Mouse (Mus musculus): ENCODE results near the gene Epb41. TPM values are rescaled to one million over a fixed set of nuclear protein-coding genes. Genes with fewer than 3 reads are reported as not detected.

The Epb41 gene
- polyA plus RNA-seq, 1 experiment from 2014 or later = 208 TPM

DNA sequence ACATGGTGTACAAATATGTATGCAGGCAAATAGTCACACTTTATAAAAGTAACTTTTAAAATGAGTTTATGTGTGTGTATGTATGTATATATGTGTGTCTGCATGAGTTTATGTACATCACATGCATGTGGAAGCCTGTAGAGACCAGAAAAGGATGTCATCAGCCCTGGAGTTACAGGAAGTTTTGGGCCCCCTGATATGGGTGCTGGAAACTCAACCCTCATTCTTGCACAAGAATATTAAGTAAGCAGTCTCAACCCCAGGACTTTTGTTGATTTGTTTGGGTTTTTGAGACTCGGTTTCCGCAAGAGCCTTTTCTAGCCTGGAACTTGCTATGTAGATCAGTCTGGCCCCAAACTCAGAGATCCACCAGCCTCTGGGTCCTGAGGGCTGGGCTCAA, 15.6 kb downstream of the Epb41 start:
- no peak for ATAC-seq (ENCODE audit: low FRiP score)
- Histone ChIP-seq H3K9me3 (ENCODE audit: control insufficient read depth, low read length) (no peaks in the 10 kb centered on the region), H3K27ac (ENCODE audit: low read depth, low read length) (no peak overlapping the region), H3K4me1 (replicated peaks; ENCODE audit: control insufficient read depth, insufficient read depth, low read length) (no peaks in the 10 kb centered on the region), H3K36me3 (ENCODE audit: control insufficient read depth, insufficient read depth, low read length) (no peaks in the 10 kb centered on the region), H3K4me3 (ENCODE audit: low read depth, low read length) (no peak overlapping the region), H3K9ac (ENCODE audit: low read depth, low read length) (no peak overlapping the region), H3K4me2 (replicated peaks; ENCODE audit: low read depth, low read length) (no peak overlapping the region), H3K27me3 (ENCODE audit: control insufficient read depth, insufficient read depth, low read length) (no peaks in the 10 kb centered on the region)
- DNase-seq (ENCODE audit: low spot score) = no peak
- 95% methylated on average over 2 of the region's 2 CpGs for WGBS

DNA sequence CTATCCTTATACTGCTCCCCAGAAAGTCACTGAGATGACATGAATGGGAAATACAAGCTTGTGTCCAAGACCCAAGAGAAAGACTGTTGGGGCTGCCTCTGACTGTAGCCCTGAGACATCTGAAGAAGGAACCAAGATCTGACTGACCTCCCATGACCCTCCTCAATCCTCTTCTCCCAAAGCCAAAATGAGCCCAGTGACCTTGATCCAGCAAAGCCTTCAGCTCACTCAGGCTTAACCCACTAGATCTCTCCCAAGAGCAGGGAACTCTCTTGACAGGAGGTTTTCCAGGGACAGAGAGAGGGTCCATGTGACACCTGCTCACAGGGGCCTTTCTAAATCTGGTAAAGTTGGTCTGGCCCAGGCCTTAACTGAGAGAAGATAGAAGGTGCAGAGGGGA, 17.8 kb downstream of the Epb41 start:
- Histone ChIP-seq H3K36me3 (ENCODE audit: control insufficient read depth, insufficient read depth, low read length) (no peaks in the 10 kb centered on the region), H3K27ac (ENCODE audit: low read depth, low read length) (no peak overlapping the region), H3K9me3 (ENCODE audit: control insufficient read depth, low read length) (no peaks in the 10 kb centered on the region), H3K4me1 (replicated peaks; ENCODE audit: control insufficient read depth, insufficient read depth, low read length) (no peaks in the 10 kb centered on the region), H3K4me3 (ENCODE audit: low read depth, low read length) (no peak overlapping the region), H3K4me2 (replicated peaks; ENCODE audit: low read depth, low read length) (no peak overlapping the region), H3K9ac (ENCODE audit: low read depth, low read length) (no peak overlapping the region), H3K27me3 (ENCODE audit: control insufficient read depth, insufficient read depth, low read length) (no peaks in the 10 kb centered on the region)
- ATAC-seq (ENCODE audit: low FRiP score) (no peak), DNase-seq (ENCODE audit: low spot score) (no peak)

DNA sequence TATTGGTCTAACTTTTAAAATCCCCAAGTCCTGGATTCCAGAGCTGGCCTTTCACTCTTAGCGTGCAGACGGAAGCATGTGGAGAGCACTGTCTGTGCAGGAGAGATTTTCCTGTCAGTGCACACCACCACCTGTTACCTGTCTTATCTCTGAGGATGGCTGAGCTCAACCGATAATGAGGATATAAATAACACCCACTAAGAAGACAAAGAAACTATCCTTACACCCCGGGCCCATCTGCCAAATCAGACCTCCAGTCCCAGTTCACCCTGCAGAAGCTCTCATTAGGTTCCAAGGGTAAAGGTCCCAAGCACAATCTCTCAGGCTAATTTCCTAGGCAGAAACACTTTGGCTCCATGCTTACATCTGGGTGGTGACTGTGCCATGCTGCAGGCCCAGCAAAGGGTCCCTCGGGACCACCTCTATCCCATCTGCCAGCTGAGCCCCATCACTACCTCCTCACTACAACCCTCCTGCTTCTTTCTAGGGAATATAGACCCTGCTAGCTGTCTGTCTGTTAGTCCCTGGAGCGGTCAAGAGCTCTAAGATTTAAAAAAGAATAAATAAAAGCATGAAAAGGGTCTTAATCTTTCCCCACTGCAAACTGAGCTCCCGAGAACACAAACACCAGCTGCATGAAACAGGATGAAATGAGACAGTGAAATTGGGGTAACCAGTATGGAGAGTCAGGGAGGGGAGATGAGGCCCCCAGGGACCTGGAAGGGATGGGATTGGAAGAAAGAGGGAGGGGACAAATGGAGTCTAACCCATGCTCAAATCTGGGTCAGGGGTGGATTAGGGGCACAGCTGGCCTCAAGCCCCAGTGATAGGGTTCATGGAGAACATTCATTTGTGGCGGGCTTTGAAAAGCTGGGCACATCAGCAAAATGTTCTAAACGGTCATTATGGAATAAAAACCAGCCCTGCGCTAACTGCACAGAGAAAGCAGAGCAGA, 23.5 kb downstream of the Epb41 start:
- peak; percentile 70 for DNase-seq (ENCODE audit: low spot score)
- Histone ChIP-seq H3K36me3 (ENCODE audit: control insufficient read depth, insufficient read depth, low read length) (no peaks in the 10 kb centered on the region), H3K4me2 (replicated peaks; ENCODE audit: low read depth, low read length) (no peak overlapping the region), H3K4me1 (replicated peaks; ENCODE audit: control insufficient read depth, insufficient read depth, low read length) (0 out of 2 replicates have a peak, but pooled peaks cover 2% of the 10 kb centered on the region), H3K9me3 (ENCODE audit: control insufficient read depth, low read length) (no peaks in the 10 kb centered on the region), H3K9ac (ENCODE audit: low read depth, low read length) (no peak overlapping the region), H3K27me3 (ENCODE audit: control insufficient read depth, insufficient read depth, low read length) (no peaks in the 10 kb centered on the region; the same call in 1 of the 2 replicates), H3K4me3 (ENCODE audit: low read depth, low read length) (no peak overlapping the region), H3K27ac (ENCODE audit: low read depth, low read length) (peak overlapping the region; percentile 59; the same call in 1 of the 2 replicates)
- WGBS = 68% methylated on average over 10 of the region's 10 CpGs
- ATAC-seq (ENCODE audit: low FRiP score) = peak; percentile 49

DNA sequence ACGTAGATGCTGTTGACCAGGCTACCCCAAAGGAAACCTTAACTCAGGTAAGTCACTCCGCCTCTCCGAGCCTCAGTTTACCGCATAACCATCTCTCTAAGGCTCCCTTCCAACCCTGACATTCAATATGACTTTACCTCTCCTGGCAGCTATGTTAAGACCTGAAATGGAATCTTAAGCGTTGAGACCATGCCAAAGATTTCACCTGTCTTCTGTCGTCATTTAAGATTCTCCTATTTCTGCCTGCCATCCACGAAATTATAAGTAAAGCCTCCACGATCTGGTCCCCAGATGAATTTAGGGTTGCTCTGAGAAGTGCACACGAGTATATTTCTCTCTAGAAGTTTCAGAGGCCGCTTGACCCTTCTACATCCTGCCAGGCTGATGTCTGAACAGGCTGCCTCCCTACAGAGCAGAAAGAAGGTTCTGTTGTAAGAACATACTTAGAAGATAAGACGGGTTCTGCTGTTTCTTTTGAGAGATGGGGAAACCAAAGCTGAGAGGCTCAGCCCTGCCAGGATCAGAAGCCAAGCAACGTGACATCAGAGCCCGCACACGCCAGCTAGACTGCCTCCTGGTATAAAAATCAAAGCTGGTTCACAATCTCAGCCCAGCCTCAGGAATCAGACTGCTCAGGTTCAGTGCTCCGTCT, 25.4 kb downstream of the Epb41 start:
- 8% methylated on average over 14 of the region's 15 CpGs for WGBS
- H3K4me3 ChIP-seq (ENCODE audit: low read depth, low read length) = peak overlapping the region; percentile 20; the same call in 1 of the 2 replicates
- H3K4me1 ChIP-seq (replicated peaks; ENCODE audit: control insufficient read depth, insufficient read depth, low read length) = peaks cover 2% of the 10 kb centered on the region; the same call in 1 of the 2 replicates
- ATAC-seq (ENCODE audit: low FRiP score) (no peak), DNase-seq (ENCODE audit: low spot score) (peak; percentile 40)
- no peaks in the 10 kb centered on the region for H3K36me3 ChIP-seq (ENCODE audit: control insufficient read depth, insufficient read depth, low read length)
- H3K4me2 ChIP-seq (replicated peaks; ENCODE audit: low read depth, low read length) = peak overlapping the region; percentile 45
- no peaks in the 10 kb centered on the region; the same call in 1 of the 2 replicates for H3K27me3 ChIP-seq (ENCODE audit: control insufficient read depth, insufficient read depth, low read length)
- peak overlapping the region; percentile 27; the same call in 1 of the 2 replicates for H3K9ac ChIP-seq (ENCODE audit: low read depth, low read length)
- H3K9me3 ChIP-seq (ENCODE audit: control insufficient read depth, low read length) = no peaks in the 10 kb centered on the region
- peak overlapping the region; percentile 4; the same call in 1 of the 2 replicates for H3K27ac ChIP-seq (ENCODE audit: low read depth, low read length)

DNA sequence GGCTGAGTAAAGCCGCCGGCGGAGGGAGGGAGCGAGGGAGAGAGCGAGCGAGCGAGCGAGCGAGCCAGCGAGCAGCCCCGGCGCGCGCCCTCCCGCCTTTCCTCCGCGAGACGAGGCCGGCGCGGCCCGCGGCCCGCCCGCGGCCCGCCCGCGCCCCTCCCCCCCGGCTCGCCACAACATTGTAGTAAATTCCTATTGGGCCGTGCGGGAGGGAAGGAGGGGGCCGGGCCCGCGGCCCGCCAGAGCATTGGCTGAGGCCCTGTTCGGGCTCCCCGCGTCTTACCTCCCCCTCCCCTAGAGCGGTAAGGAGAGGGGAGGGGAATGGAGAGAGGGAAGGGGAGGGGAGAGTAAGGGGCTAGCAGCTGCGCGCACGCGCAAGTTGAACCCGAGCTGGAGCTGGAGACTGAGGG, 26.1 kb downstream of the Epb41 start:
- WGBS = 3% methylated on average over 14 of the region's 46 CpGs
- H3K9me3 ChIP-seq (ENCODE audit: control insufficient read depth, low read length) = no peaks in the 10 kb centered on the region
- H3K36me3 ChIP-seq (ENCODE audit: control insufficient read depth, insufficient read depth, low read length) = no peaks in the 10 kb centered on the region
- DNase-seq (ENCODE audit: low spot score) (peak; percentile 94), ATAC-seq (ENCODE audit: low FRiP score) (peak; percentile 97)
- peak overlapping the region; percentile 55 for H3K4me2 ChIP-seq (replicated peaks; ENCODE audit: low read depth, low read length)
- peak overlapping the region; percentile 98 for H3K4me3 ChIP-seq (ENCODE audit: low read depth, low read length)
- H3K27ac ChIP-seq (ENCODE audit: low read depth, low read length) = peak overlapping the region; percentile 99
- peaks cover 2% of the 10 kb centered on the region; the same call in 1 of the 2 replicates for H3K4me1 ChIP-seq (replicated peaks; ENCODE audit: control insufficient read depth, insufficient read depth, low read length)
- peak overlapping the region; percentile 99 for H3K9ac ChIP-seq (ENCODE audit: low read depth, low read length)
- no peaks in the 10 kb centered on the region; the same call in 1 of the 2 replicates for H3K27me3 ChIP-seq (ENCODE audit: control insufficient read depth, insufficient read depth, low read length)

DNA sequence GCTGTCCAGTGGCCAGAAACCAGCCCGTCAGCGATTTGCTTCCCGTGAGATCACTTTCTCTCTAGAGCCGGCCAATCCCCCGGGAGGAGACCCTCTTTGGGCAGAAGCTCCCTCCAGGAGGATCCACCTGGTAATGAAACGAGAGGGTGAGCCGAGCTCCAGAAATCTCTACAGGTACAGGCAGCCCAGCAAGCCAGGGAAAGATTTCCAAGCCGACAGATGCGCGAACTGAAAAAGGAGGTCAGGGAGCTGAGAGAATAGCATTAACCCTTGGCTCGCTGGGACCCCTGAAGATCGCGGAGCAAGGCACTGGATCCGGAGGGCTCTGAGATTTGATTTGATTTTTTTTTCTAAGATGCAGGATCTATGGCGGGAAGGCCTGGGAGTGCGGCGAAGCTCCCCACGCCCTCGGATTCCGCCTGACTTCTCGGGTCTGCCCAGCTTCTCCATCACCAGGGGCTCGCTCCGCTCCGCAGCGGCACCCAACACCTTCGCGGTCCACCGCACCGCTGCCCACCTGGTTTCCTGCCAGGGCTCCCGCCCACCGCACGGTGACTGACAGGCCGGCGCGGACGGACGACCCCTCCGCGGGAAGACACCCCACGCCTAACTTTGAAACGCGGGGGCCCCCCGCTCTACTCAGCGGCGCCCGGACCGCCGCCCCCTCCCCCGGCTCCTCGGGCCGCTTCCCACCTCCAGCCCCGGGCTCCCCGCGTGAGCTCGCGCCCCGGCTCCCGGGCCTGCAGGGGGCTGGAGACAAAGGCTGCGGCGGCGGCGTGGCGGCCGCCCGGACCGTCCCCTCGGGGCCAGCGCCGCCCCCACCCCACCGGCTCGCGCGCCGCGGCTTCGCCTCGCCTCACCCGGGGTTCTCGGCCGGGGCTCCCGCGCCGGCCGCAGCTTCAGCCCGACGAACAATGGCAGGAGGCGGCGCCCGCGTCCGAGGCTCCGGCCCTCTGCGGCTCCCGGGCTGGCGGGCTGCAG, 26.8 kb downstream of the Epb41 start:
- Histone ChIP-seq H3K4me2 (replicated peaks; ENCODE audit: low read depth, low read length) (peak overlapping the region; percentile 55), H3K4me3 (ENCODE audit: low read depth, low read length) (peak overlapping the region; percentile 98), H3K4me1 (replicated peaks; ENCODE audit: control insufficient read depth, insufficient read depth, low read length) (peaks cover 2% of the 10 kb centered on the region; the same call in 1 of the 2 replicates), H3K27me3 (ENCODE audit: control insufficient read depth, insufficient read depth, low read length) (no peaks in the 10 kb centered on the region; the same call in 1 of the 2 replicates), H3K36me3 (ENCODE audit: control insufficient read depth, insufficient read depth, low read length) (no peaks in the 10 kb centered on the region), H3K9ac (ENCODE audit: low read depth, low read length) (peak overlapping the region; percentile 99), H3K27ac (ENCODE audit: low read depth, low read length) (peak overlapping the region; percentile 99), H3K9me3 (ENCODE audit: control insufficient read depth, low read length) (no peaks in the 10 kb centered on the region)
- 2% methylated on average over 63 of the region's 95 CpGs for WGBS
- peak; percentile 77 for DNase-seq (ENCODE audit: low spot score)
- no peak for ATAC-seq (ENCODE audit: low FRiP score)

DNA sequence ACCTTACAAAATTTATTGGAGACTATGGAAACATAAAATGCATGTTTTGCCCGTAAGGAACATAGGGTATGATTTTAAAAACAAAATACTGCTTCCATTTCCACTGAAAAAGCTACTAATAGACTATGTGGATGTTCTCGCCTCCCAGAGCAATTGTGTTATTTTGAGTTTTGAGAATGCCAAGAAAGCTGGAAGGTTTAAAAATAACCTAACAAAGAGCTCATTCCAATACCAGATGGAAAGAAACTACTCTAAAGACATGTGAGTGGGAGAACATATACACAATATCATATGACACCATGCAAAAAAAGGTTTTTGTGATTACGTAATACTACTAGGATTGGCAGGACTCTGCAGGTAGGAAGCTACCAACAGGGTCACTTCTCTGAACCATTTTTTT, 31.4 kb downstream of the Epb41 start:
- ATAC-seq (ENCODE audit: low FRiP score) = no peak
- no peak for DNase-seq (ENCODE audit: low spot score)
- Histone ChIP-seq H3K9me3 (ENCODE audit: control insufficient read depth, low read length) (no peaks in the 10 kb centered on the region), H3K36me3 (ENCODE audit: control insufficient read depth, insufficient read depth, low read length) (no peaks in the 10 kb centered on the region), H3K27me3 (ENCODE audit: control insufficient read depth, insufficient read depth, low read length) (no peaks in the 10 kb centered on the region), H3K9ac (ENCODE audit: low read depth, low read length) (no peak overlapping the region), H3K27ac (ENCODE audit: low read depth, low read length) (no peak overlapping the region), H3K4me2 (replicated peaks; ENCODE audit: low read depth, low read length) (no peak overlapping the region), H3K4me1 (replicated peaks; ENCODE audit: control insufficient read depth, insufficient read depth, low read length) (peaks cover 1% of the 10 kb centered on the region; the same call in 1 of the 2 replicates), H3K4me3 (ENCODE audit: low read depth, low read length) (no peak overlapping the region)
- 92% methylated on average over 3 of the region's 3 CpGs for WGBS

Measured in hindbrain, embryonic 11.5 days (tissue).